Mouse (Mus musculus): ENCODE results near the gene Adh6b. TPM values are rescaled to one million over a fixed set of nuclear protein-coding genes. Genes with fewer than 3 reads are reported as not detected.

Adh6b gene
- polyA plus RNA-seq (2011; ENCODE audit: insufficient read depth, insufficient read length, low replicate concordance, missing spikeins): 1.9 and 4.1 TPM in 2 replicates

GRCm38 (mm10) chr3:138341471-138341870, at the start of gene Adh6b:
Adh6b (plus strand) TSS chr3:138341775.
- Histone ChIP-seq H3K4me1 (ENCODE audit: control insufficient read depth, insufficient read depth, low read length) (no peaks in the 10 kb centered on the region), H3K27ac (ENCODE audit: control insufficient read depth, insufficient read depth, low read depth, low read length, poor library complexity) (no peak within 1 kb of the TSS), H3K4me3 (replicated peaks; ENCODE audit: control insufficient read depth, low read depth, low read length) (no peak within 1 kb of the TSS)
- TF ChIP-seq POLR2A (IDR thresholded peaks at IDR 0.05; ENCODE audit: borderline replicate concordance, control insufficient read depth, low read depth, low read length): no peak
- no peak for TF ChIP-seq CTCF (IDR thresholded peaks at IDR 0.05; ENCODE audit: control insufficient read depth, insufficient read depth, low read length)
- WGBS: 55% methylated on average over 14 of the region's 14 CpGs

- WGBS: 82% methylated on average over 7 of the region's 7 CpGs
- Histone ChIP-seq H3K27ac (ENCODE audit: control insufficient read depth, insufficient read depth, low read depth, low read length, poor library complexity) (no peak overlapping the region), H3K4me1 (ENCODE audit: control insufficient read depth, insufficient read depth, low read length) (no peaks in the 10 kb centered on the region), H3K4me3 (replicated peaks; ENCODE audit: control insufficient read depth, low read depth, low read length) (no peak overlapping the region)
- no peak for TF ChIP-seq POLR2A (IDR thresholded peaks at IDR 0.05; ENCODE audit: borderline replicate concordance, control insufficient read depth, low read depth, low read length)
Measured at GRCm38 (mm10) chr3:138293298-138293895, 48.2 kb upstream of the Adh6b start.

DNA sequence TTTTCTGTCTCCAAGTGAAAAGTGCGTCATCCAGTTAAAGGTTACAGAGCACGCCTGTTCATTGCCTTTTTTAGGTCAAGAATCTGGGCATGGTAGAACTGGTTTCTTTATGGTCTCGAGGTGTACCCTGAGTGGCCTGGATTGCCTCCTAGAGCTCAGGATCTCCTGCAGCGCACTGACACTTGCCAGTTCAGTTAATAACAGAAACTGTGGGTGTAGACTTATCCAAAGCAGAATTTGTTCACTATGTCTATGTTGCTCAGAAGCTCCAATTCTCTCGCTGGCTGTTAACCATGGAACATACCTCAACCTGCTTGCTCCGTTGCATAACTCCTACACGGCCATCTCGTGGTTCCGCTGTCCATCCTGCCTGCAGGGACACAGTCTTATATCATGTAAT, 41.4 kb upstream of the Adh6b start:
- TF ChIP-seq CTCF (IDR thresholded peaks at IDR 0.05; ENCODE audit: control insufficient read depth, insufficient read depth, low read length) (no peak), POLR2A (IDR thresholded peaks at IDR 0.05; ENCODE audit: borderline replicate concordance, control insufficient read depth, low read depth, low read length) (no peak)
- no peak overlapping the region for H3K27ac ChIP-seq (ENCODE audit: control insufficient read depth, insufficient read depth, low read depth, low read length, poor library complexity)
- no peak overlapping the region for H3K4me3 ChIP-seq (replicated peaks; ENCODE audit: control insufficient read depth, low read depth, low read length)
- 87% methylated on average over 9 of the region's 9 CpGs for WGBS
- no peaks in the 10 kb centered on the region for H3K4me1 ChIP-seq (ENCODE audit: control insufficient read depth, insufficient read depth, low read length)

DNA sequence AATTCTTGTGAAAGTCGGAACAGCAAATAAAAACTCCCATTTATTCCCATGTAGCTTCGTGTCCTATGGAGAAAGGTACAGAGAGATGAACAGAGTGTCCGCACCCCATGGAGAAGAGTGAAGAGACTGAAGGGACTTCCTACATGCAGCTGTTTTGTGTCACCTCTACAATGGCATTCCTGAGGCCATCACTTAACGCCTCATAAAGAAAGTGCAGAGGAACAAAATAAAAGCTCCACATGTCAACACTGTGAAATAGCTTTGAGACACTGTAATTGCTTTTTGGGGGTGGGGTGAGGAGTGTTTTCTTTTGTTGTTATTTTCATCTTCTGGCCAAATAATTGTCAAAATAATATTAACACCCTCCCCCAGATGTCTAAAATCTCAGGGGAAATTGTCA, 38.9 kb upstream of the Adh6b start:
- Histone ChIP-seq H3K4me1 (ENCODE audit: control insufficient read depth, insufficient read depth, low read length) (no peaks in the 10 kb centered on the region), H3K4me3 (replicated peaks; ENCODE audit: control insufficient read depth, low read depth, low read length) (no peak overlapping the region), H3K27ac (ENCODE audit: control insufficient read depth, insufficient read depth, low read depth, low read length, poor library complexity) (no peak overlapping the region)
- TF ChIP-seq CTCF (IDR thresholded peaks at IDR 0.05; ENCODE audit: control insufficient read depth, insufficient read depth, low read length) (no peak), POLR2A (IDR thresholded peaks at IDR 0.05; ENCODE audit: borderline replicate concordance, control insufficient read depth, low read depth, low read length) (no peak)
- 76% methylated on average over 4 of the region's 4 CpGs for WGBS

- no peaks in the 10 kb centered on the region for H3K4me1 ChIP-seq (ENCODE audit: control insufficient read depth, insufficient read depth, low read length)
- 80% methylated on average over 6 of the region's 6 CpGs for WGBS
- TF ChIP-seq POLR2A (IDR thresholded peaks at IDR 0.05; ENCODE audit: borderline replicate concordance, control insufficient read depth, low read depth, low read length): no peak
- no peak for TF ChIP-seq CTCF (IDR thresholded peaks at IDR 0.05; ENCODE audit: control insufficient read depth, insufficient read depth, low read length)
- H3K27ac ChIP-seq (ENCODE audit: control insufficient read depth, insufficient read depth, low read depth, low read length, poor library complexity): no peak overlapping the region
- H3K4me3 ChIP-seq (replicated peaks; ENCODE audit: control insufficient read depth, low read depth, low read length): no peak overlapping the region
Measured at GRCm38 (mm10) chr3:138303771-138304488, 37.6 kb upstream of the Adh6b start.

GRCm38 (mm10) chr3:138304489-138304871, 37.1 kb upstream of the Adh6b start:
- H3K27ac ChIP-seq (ENCODE audit: control insufficient read depth, insufficient read depth, low read depth, low read length, poor library complexity): no peak overlapping the region
- H3K4me1 ChIP-seq (ENCODE audit: control insufficient read depth, insufficient read depth, low read length): no peaks in the 10 kb centered on the region
- TF ChIP-seq CTCF (IDR thresholded peaks at IDR 0.05; ENCODE audit: control insufficient read depth, insufficient read depth, low read length): no peak
- 73% methylated on average over 4 of the region's 4 CpGs for WGBS
- H3K4me3 ChIP-seq (replicated peaks; ENCODE audit: control insufficient read depth, low read depth, low read length): no peak overlapping the region

DNA sequence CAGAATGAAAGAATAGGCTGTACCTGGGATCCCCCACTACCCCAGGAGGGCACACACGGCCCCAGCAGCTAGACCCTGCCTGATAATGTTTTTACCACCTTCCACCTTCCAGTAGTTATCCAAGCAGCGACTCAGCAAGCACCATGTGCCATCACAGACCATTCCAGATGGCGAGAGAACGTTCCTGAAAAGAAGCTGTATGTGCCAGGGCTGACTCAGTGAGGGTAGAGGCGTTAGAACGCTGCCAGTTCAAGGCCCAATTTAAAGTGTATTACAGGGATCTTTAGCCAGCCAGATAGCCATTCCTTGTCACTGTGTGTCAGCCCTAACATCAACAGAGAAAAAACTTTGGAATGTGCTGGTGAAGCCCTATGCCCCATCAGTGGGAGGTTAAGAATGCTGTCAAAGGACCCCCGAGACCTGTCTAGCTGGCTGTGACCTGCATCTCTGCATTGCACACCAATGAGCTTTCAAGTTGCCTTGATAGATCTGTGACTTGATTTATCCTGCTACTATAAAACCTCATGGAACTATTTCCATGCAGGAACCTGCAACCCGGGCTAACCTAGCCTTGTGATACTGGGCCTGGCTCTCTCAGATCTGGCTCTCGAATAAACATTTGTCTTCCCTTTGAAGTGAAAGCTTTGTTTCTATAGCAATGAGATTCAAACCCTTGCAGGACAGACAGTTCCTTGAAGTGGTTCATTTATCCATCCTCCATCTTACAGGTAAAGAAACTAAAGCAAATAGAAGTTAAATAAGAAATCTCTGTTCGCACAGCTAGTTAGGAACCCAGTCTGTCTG, 35.9 kb upstream of the Adh6b start:
- no peak for TF ChIP-seq POLR2A (IDR thresholded peaks at IDR 0.05; ENCODE audit: borderline replicate concordance, control insufficient read depth, low read depth, low read length)
- TF ChIP-seq CTCF (IDR thresholded peaks at IDR 0.05; ENCODE audit: control insufficient read depth, insufficient read depth, low read length): no peak
- 67% methylated on average over 10 of the region's 10 CpGs for WGBS
- no peaks in the 10 kb centered on the region for H3K4me1 ChIP-seq (ENCODE audit: control insufficient read depth, insufficient read depth, low read length)
- no peak overlapping the region for H3K4me3 ChIP-seq (replicated peaks; ENCODE audit: control insufficient read depth, low read depth, low read length)
- H3K27ac ChIP-seq (ENCODE audit: control insufficient read depth, insufficient read depth, low read depth, low read length, poor library complexity): no peak overlapping the region

DNA sequence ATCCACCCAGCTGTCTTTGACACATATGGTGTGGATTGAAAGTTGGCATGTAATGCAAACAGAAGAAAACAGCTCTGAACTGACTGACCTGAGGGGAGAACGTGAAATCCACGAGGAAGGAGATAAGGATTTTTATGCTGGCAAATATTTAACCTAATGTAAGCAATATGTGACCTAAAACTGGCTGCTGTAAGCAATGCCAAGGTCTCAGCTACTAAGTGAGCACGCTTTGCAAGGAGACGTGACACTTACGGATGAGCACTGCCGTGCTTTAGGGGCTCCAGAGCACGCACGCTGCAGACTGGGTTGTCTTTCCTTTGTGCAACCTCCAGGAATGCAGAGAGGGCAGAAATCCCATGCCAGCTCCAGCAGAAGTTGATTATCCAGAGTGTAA, 35.3 kb upstream of the Adh6b start:
- Histone ChIP-seq H3K4me3 (replicated peaks; ENCODE audit: control insufficient read depth, low read depth, low read length) (no peak overlapping the region), H3K27ac (ENCODE audit: control insufficient read depth, insufficient read depth, low read depth, low read length, poor library complexity) (no peak overlapping the region), H3K4me1 (ENCODE audit: control insufficient read depth, insufficient read depth, low read length) (no peaks in the 10 kb centered on the region)
- WGBS: 74% methylated on average over 8 of the region's 8 CpGs
- no peak for TF ChIP-seq CTCF (IDR thresholded peaks at IDR 0.05; ENCODE audit: control insufficient read depth, insufficient read depth, low read length)
- no peak for TF ChIP-seq POLR2A (IDR thresholded peaks at IDR 0.05; ENCODE audit: borderline replicate concordance, control insufficient read depth, low read depth, low read length)

All from bone marrow, adult 2 months (tissue).